Mouse (Mus musculus): Measurements from ENCODE around the gene Arl3.

DNA sequence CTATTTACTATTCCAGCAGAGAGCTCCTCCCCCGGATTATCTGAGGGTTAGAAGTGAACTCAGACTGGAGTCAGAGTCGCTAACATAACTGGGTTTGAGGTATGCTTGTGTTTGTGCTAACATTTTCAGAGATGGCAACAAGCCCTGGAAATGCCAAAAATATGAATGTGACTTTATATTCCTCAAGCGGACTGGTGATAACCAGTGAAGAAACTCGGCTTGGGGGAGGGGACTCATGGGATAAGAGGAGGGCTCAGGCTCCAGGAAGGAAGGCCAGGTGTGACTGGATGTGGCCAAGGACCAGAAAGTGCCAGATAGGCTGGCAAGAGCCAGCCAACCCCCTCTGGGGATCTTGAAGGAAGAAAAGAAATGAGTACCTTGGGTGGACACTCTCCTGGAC, 91.2 kb downstream of the Arl3 start:
- TF ChIP-seq CTCF (IDR thresholded peaks at IDR 0.05) = no peak
- no peak for TF ChIP-seq EP300 (IDR thresholded peaks at IDR 0.05)
